Mouse (Mus musculus) forebrain, embryonic 12.5 days (tissue): ENCODE results near the gene Klhl36. TPM values are rescaled to one million over a fixed set of nuclear protein-coding genes. Genes with fewer than 3 reads are reported as not detected.

Experiments used
- ATAC-seq: fragments of 200-750 bp; cut with Nextera tagmentation; 2 replicates; pipeline ENCODE4 v1.8.0; 2017; ENCODE audit warnings: moderate TSS enrichment; ENCODE audit not compliant: low FRiP score
- H3K27ac ChIP-seq: fragments of 300-500 bp; sonication (generic); 2 replicates; pipeline ENCODE4 v1.5.1; 2016; ENCODE audit warnings: mild to moderate bottlenecking
- H3K27me3 ChIP-seq: fragments of 300-500 bp; sonication (generic); 2 replicates; pipeline ENCODE4 v1.6.1; 2016; ENCODE audit warnings: mild to moderate bottlenecking
- H3K36me3 ChIP-seq: fragments of 300-500 bp; sonication (generic); replicated peaks from 2 replicates; pipeline ENCODE4 v1.6.1; 2016; ENCODE audit warnings: mild to moderate bottlenecking
- H3K4me1 ChIP-seq: fragments of 300-500 bp; sonication (generic); 2 replicates; pipeline ENCODE4 v1.6.1; 2016
- H3K4me2 ChIP-seq: fragments of 300-500 bp; sonication (generic); 2 replicates; pipeline ENCODE4 v1.6.1; 2016; ENCODE audit warnings: mild to moderate bottlenecking, moderate library complexity
- H3K4me3 ChIP-seq: fragments of 300-500 bp; sonication (generic); replicated peaks from 2 replicates; pipeline ENCODE4 v1.5.1; 2016; ENCODE audit warnings: mild to moderate bottlenecking
- H3K9ac ChIP-seq: fragments of 300-500 bp; sonication (generic); 2 replicates; pipeline ENCODE4 v1.6.1; 2016; ENCODE audit warnings: mild to moderate bottlenecking
- H3K9me3 ChIP-seq: fragments of 300-500 bp; sonication (generic); 2 replicates; pipeline ENCODE4 v1.6.1; 2016
- WGBS: fragments of 180-500 bp; shearing (Covaris S2); methylation state at CpG from one replicate; pipeline ENCODE4 v1.1.7; 2016; 5-methylcytosine and 5-hydroxymethylcytosine counted together
- polyA plus RNA-seq: library from polyadenylated mRNA; unstranded; fragments of >200 nt; fragmentation: Nextera tagmentation; extraction: Ambion mirVana; gene quantifications from 2 replicates; pipeline ENCODE4 v1.2.1, GENCODE M21; 2016

Klhl36 gene
- polyA plus RNA-seq, 1 experiment from 2014 or later: 9.9 TPM

DNA sequence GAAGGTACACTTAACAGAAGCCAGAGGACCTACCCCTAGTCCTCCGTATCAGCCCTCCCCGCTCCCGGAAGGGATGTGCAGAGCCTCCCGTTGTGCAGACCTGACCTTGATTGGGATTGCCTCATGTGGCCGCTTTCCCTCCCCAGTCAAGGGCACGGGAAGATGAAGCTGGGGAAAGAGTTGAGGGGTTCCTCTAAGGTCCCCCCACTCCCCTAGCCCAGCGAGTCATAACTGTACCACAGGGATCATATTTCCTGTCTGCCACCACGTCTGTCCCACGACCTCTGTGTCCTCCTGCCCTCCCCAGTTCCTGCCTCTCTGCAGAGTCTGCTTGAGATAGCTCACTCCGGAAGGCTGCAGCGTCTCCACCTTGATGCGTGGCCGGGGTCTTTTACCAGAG is 35.9 kb downstream of the Klhl36 start:
- ATAC-seq: no peak
- no peak overlapping the region for H3K9ac ChIP-seq
- H3K27me3 ChIP-seq: peaks cover 42% of the 10 kb centered on the region
- H3K4me2 ChIP-seq: no peak overlapping the region
- H3K9me3 ChIP-seq: no peaks in the 10 kb centered on the region
- 25% methylated on average over 13 of the region's 13 CpGs for WGBS
- H3K4me3 ChIP-seq: no peak overlapping the region
- H3K4me1 ChIP-seq: no peaks in the 10 kb centered on the region
- H3K36me3 ChIP-seq: no peaks in the 10 kb centered on the region
- H3K27ac ChIP-seq: no peak overlapping the region

GRCm38 (mm10) chr8:119901349-119901748 is 39.3 kb downstream of the Klhl36 start:
- no peak overlapping the region for H3K9ac ChIP-seq
- no peak for ATAC-seq
- 0 out of 2 replicates have a peak, but pooled peaks cover 3% of the 10 kb centered on the region for H3K4me1 ChIP-seq
- H3K4me2 ChIP-seq: no peak overlapping the region
- no peak overlapping the region for H3K4me3 ChIP-seq
- no peak overlapping the region for H3K27ac ChIP-seq
- no peaks in the 10 kb centered on the region for H3K9me3 ChIP-seq
- H3K27me3 ChIP-seq: peaks cover 47% of the 10 kb centered on the region
- H3K36me3 ChIP-seq: no peaks in the 10 kb centered on the region
- WGBS: 89% methylated on average over 3 of the region's 3 CpGs

DNA sequence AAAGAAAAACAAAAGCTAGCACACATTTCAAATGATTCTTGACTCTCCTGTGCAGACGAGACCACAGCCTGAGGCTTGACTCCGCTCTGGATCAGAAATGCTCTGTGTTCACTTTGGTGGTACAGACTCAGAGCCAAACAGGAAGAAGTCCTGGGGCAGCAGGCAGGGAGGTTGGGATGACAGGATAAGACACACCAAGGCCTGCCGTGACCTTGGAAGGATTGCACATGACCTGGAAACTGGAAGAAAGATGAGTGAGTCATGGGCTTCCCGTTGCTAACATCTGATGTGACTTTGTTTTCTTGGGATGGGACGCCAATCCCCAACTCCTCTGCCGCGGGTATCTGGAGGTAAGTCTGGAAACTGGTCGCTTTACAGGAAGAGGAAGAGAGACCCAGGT is 39.9 kb downstream of the Klhl36 start:
- Histone ChIP-seq H3K36me3 (no peaks in the 10 kb centered on the region), H3K27ac (no peak overlapping the region), H3K4me3 (no peak overlapping the region), H3K27me3 (peaks cover 45% of the 10 kb centered on the region), H3K4me2 (no peak overlapping the region), H3K9me3 (no peaks in the 10 kb centered on the region), H3K4me1 (0 out of 2 replicates have a peak, but pooled peaks cover 3% of the 10 kb centered on the region), H3K9ac (no peak overlapping the region)
- 82% methylated on average over 8 of the region's 8 CpGs for WGBS
- ATAC-seq: no peak

DNA sequence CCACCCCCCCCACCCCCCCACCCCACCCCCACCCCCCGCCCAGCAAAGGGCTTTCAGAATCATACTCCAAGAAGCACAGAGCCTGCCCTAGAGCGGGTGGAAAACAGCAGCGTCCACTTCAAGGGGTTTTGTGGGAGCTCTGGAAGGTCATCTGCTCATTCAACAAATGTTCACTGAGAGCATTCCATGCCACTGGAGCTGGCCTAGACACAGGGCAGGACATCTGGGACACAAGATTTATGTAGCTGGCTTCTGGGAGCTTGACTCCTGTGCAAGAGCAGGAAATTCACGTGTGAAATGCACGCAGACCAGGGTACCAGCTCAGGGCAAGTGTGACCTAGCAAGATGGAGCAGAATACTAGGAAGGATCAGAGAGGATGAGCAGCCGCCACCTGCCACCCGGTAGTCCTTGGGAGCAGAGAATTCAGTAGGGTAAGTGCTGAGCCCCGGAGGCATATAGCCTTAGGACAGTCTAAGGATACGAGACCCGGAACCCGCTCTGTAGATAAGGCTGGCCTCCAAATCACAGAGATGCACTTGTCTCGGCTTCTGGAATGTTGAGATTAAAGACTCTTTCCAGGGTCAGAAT is 42.4 kb downstream of the Klhl36 start:
- H3K36me3 ChIP-seq: no peaks in the 10 kb centered on the region
- no peak for ATAC-seq
- no peak overlapping the region for H3K4me3 ChIP-seq
- H3K4me2 ChIP-seq: no peak overlapping the region
- no peak overlapping the region for H3K9ac ChIP-seq
- H3K27me3 ChIP-seq: peaks cover 20% of the 10 kb centered on the region; the same call in 1 of the 2 replicates
- no peak overlapping the region for H3K27ac ChIP-seq
- H3K4me1 ChIP-seq: 0 out of 2 replicates have a peak, but pooled peaks cover 3% of the 10 kb centered on the region
- WGBS: 65% methylated on average over 12 of the region's 12 CpGs
- no peaks in the 10 kb centered on the region for H3K9me3 ChIP-seq

DNA sequence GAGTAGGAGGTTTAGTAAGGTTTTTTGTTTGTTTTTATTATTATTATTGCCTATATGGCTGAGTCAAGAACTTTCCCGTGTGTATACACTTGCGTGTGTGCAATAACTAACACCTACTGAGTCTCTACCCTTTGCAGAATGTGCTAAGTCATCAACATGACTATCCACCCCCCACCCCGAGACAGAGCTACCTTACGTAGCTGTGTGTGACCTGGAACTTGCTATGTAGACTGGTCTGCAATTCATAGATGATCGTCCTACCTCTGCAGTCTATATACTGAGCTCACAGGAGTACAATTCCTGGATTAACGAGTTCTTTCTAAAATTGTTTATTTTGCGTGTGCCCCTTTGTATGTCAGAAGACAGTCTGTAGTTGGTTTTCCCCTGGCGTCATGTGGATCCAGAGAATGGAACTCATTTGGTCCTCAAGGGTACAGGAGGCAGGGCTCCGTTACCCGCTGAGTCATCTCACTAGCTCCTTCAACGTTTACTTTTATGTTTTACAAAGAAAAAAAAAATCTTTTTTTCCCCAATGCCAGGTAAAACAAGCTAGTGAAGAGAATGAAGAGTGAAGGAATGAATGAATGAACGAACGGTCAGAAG is 48.0 kb downstream of the Klhl36 start, which contains the start of gene Usp10:
Gene Usp10, plus strand, starts transcription at position 417 of the 603 bp plus-strand sequence.
- H3K27me3 ChIP-seq: 0 out of 2 replicates have a peak, but pooled peaks cover 4% of the 10 kb centered on the region
- peak within 1 kb of the TSS; percentile 89 for H3K27ac ChIP-seq
- WGBS: 29% methylated on average over 13 of the region's 13 CpGs
- peak within 1 kb of the TSS; percentile 85 for H3K4me3 ChIP-seq
- H3K9me3 ChIP-seq: no peaks in the 10 kb centered on the region
- H3K4me1 ChIP-seq: peaks cover 35% of the 10 kb centered on the region
- ATAC-seq: no peak
- H3K36me3 ChIP-seq: no peaks in the 10 kb centered on the region
- peak within 1 kb of the TSS; percentile 94 for H3K9ac ChIP-seq
- H3K4me2 ChIP-seq: peak within 1 kb of the TSS; percentile 82

GRCm38 (mm10) chr8:119910547-119911257 is 48.6 kb downstream of the Klhl36 start, which contains the start of gene Gm20388:
Gene Gm20388 (plus strand): TSS chr8:119910841.
- no peaks in the 10 kb centered on the region for H3K36me3 ChIP-seq
- H3K9ac ChIP-seq: peak within 1 kb of the TSS; percentile 94
- peak; percentile 94 for ATAC-seq
- H3K4me2 ChIP-seq: peak within 1 kb of the TSS; percentile 82
- WGBS: under 1% methylated on average over 94 of the region's 97 CpGs
- H3K4me1 ChIP-seq: peaks cover 36% of the 10 kb centered on the region
- H3K27ac ChIP-seq: peak within 1 kb of the TSS; percentile 89
- H3K9me3 ChIP-seq: no peaks in the 10 kb centered on the region
- 0 out of 2 replicates have a peak, but pooled peaks cover 4% of the 10 kb centered on the region for H3K27me3 ChIP-seq
- H3K4me3 ChIP-seq: peak within 1 kb of the TSS; percentile 85

DNA sequence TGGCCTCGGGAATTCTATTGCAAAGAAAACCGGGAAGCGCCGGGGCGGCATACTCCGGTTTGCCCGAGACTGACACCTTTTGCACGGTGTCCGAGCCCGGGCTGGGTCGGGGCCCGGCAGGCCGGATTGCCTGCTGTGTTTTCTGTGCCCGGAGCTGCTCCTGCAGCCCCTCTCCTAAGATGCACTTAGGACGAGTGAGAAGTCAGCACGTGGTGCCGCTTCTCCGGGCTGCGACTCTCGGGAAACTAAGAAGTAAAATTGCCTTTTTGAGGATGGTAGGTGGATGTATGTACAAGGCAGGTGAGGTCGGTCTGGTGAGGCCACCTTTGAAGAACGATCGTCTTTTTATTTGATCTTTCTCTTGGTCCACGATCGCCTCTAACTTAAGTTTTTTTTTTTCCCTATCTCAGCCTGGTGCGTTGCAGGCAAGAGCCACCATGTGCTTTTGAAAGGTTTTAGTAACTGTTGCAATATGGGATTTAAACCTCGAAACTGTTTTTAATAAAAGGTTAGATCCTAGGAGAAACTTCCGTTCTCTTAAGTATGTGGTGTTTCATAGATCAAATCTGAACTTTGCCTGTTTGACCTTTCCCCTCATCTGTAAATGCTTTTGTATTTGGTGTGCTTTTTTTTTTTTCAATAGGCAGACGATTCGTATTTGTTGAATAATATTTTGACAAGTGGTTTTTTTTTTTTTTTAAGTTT is 49.3 kb downstream of the Klhl36 start:
- Histone ChIP-seq H3K27ac (peak overlapping the region; percentile 89), H3K27me3 (0 out of 2 replicates have a peak, but pooled peaks cover 4% of the 10 kb centered on the region), H3K4me3 (peak overlapping the region; percentile 85), H3K4me1 (peaks cover 43% of the 10 kb centered on the region), H3K4me2 (peak overlapping the region; percentile 82), H3K36me3 (no peaks in the 10 kb centered on the region), H3K9me3 (no peaks in the 10 kb centered on the region), H3K9ac (peak overlapping the region; percentile 94)
- WGBS: 1% methylated on average over 30 of the region's 30 CpGs
- peak; percentile 75 for ATAC-seq

DNA sequence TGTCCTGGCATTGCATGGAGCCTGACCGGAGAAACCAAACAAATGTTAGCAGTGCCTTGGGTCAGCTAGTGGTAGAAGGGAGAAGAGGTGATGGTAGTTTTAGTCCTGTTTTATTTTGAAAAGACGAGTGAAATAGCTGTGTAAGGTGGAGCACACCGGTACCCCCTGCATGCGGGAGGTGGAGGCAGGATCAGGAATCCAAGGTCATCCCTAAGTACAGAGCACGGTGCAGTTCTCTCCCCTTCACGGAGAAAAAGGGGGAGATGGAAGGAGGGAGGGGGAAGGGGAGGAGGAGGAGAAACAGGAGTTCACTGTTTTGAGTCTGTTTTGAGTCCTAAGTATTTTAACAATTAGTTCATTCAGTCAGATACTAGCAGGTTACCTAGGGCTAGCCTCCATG is 50.6 kb downstream of the Klhl36 start:
- ATAC-seq: no peak
- H3K9me3 ChIP-seq: no peaks in the 10 kb centered on the region
- peaks cover 47% of the 10 kb centered on the region for H3K4me1 ChIP-seq
- WGBS: 43% methylated on average over 6 of the region's 6 CpGs
- no peak overlapping the region for H3K27ac ChIP-seq
- 0 out of 2 replicates have a peak, but pooled peaks cover 4% of the 10 kb centered on the region for H3K27me3 ChIP-seq
- H3K36me3 ChIP-seq: peaks cover 3% of the 10 kb centered on the region; the same call in 1 of the 2 replicates
- H3K9ac ChIP-seq: peak overlapping the region; percentile 94
- H3K4me2 ChIP-seq: peak overlapping the region; percentile 82
- peak overlapping the region; percentile 85 for H3K4me3 ChIP-seq

DNA sequence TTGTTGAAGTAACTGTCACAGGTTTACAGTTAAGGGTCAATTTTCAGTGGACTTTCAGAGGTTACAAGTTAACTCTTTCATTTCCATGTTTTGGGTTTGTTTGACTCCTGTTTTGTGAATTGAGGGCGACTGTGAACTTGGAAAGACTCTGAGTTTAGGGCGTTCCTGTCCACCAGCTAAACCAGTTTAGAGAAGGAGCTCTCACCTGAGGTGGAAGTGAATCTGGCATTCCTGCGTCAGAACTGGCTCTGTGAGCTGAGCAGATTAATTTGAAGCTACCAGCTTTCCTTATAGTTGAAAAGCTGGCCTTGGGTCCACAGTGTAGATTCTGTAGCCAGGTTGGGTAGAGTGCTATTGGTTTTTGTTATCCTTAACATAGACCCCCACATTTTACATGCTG is 51.1 kb downstream of the Klhl36 start:
- Histone ChIP-seq H3K27me3 (0 out of 2 replicates have a peak, but pooled peaks cover 4% of the 10 kb centered on the region), H3K9ac (peak overlapping the region; percentile 5; the same call in 1 of the 2 replicates), H3K4me3 (no peak overlapping the region), H3K9me3 (no peaks in the 10 kb centered on the region), H3K36me3 (peaks cover 7% of the 10 kb centered on the region), H3K4me2 (peak overlapping the region; percentile 82), H3K27ac (no peak overlapping the region), H3K4me1 (peaks cover 47% of the 10 kb centered on the region)
- ATAC-seq: no peak
- 69% methylated on average over 3 of the region's 3 CpGs for WGBS

- H3K9ac ChIP-seq: no peak overlapping the region
- peaks cover 16% of the 10 kb centered on the region for H3K36me3 ChIP-seq
- H3K4me2 ChIP-seq: peak overlapping the region; percentile 82; the same call in 1 of the 2 replicates
Measured at GRCm38 (mm10) chr8:119914161-119914560, 52.1 kb downstream of the Klhl36 start.

GRCm38 (mm10) chr8:119915298-119915697 is 53.2 kb downstream of the Klhl36 start:
- Histone ChIP-seq H3K4me1 (peaks cover 47% of the 10 kb centered on the region), H3K27me3 (no peaks in the 10 kb centered on the region), H3K4me2 (no peak overlapping the region), H3K9ac (no peak overlapping the region), H3K9me3 (no peaks in the 10 kb centered on the region), H3K4me3 (no peak overlapping the region), H3K36me3 (peaks cover 16% of the 10 kb centered on the region), H3K27ac (no peak overlapping the region; the same call in 1 of the 2 replicates)
- ATAC-seq: no peak
- WGBS: 88% methylated on average over 4 of the region's 4 CpGs

More at GRCm38 (mm10) chr8:119914161-119914560, 52.1 kb downstream of the Klhl36 start:
- H3K4me3 ChIP-seq: no peak overlapping the region
- no peak overlapping the region for H3K27ac ChIP-seq
- no peak for ATAC-seq
- H3K4me1 ChIP-seq: peaks cover 47% of the 10 kb centered on the region
- H3K9me3 ChIP-seq: no peaks in the 10 kb centered on the region
- WGBS: 65% methylated on average over 2 of the region's 2 CpGs
- 0 out of 2 replicates have a peak, but pooled peaks cover 4% of the 10 kb centered on the region for H3K27me3 ChIP-seq
